Mouse (Mus musculus): ENCODE measurements around the gene Cnga4. TPM values are rescaled to one million over a fixed set of nuclear protein-coding genes. Genes with fewer than 3 reads are reported as not detected.

Cnga4 gene
- total and polyA plus RNA-seq, 3 experiments = not detected

GRCm38 (mm10) chr7:105373509-105373908 is 30.9 kb upstream of the Cnga4 start:
- H3K27ac ChIP-seq (ENCODE audit: control insufficient read depth, low read depth, low read length) = no peak overlapping the region
- no peak overlapping the region for H3K4me3 ChIP-seq (ENCODE audit: control insufficient read depth in 1 of 2, insufficient read depth in 1 of 2, low read depth in 2 of 2, low read length in 2 of 2)
- peaks cover 0 to 13% of the 10 kb centered on the region in 2 experiments; a peak in 2 of 4 replicates for H3K36me3 ChIP-seq (ENCODE audit: control insufficient read depth in 1 of 2, insufficient read depth in 2 of 2, low read length in 2 of 2)
- no peak overlapping the region for H3K9ac ChIP-seq (ENCODE audit: control insufficient read depth, low read depth, low read length, poor library complexity, severe bottlenecking)
- peaks cover 6 to 7% of the 10 kb centered on the region in 2 experiments for H3K4me1 ChIP-seq (ENCODE audit: control insufficient read depth in 1 of 2, insufficient read depth in 2 of 2, low read length in 2 of 2)
- no peaks in the 10 kb centered on the region for H3K9me3 ChIP-seq (replicated peaks; ENCODE audit: insufficient read depth, low read length)
- peak; percentile 66 for DNase-seq (ENCODE audit: low read depth, low spot score)
- no peaks in the 10 kb centered on the region for H3K27me3 ChIP-seq (ENCODE audit: control insufficient read depth in 1 of 2, insufficient read depth in 2 of 2, low read length in 2 of 2)
- no peaks in the 10 kb centered on the region for H3K79me2 ChIP-seq (ENCODE audit: control insufficient read depth, insufficient read depth, low read length, poor library complexity)
- TF ChIP-seq EP300 (IDR thresholded peaks at IDR 0.05; ENCODE audit: low read depth in 1 of 2, low read length in 2 of 2) = peak; percentile 58; a peak in 3 of 4 replicates
- TF ChIP-seq USF2 (IDR thresholded peaks at IDR 0.05; ENCODE audit: borderline replicate concordance in 1 of 2, insufficient read depth in 1 of 2, low read depth in 1 of 2, low read length in 2 of 2) = no peak
- TF ChIP-seq ZNF384 (IDR thresholded peaks at IDR 0.05; ENCODE audit: low read depth, low read length) = no peak
- TF ChIP-seq POLR2AphosphoS2 (IDR thresholded peaks at IDR 0.05; ENCODE audit: low read length) = no peak
- no peak for TF ChIP-seq BHLHE40 (IDR thresholded peaks at IDR 0.05; ENCODE audit: borderline replicate concordance, low read depth, low read length)
- no peak for TF ChIP-seq MAFK (IDR thresholded peaks at IDR 0.05; ENCODE audit: borderline replicate concordance, low read depth, low read length)
- no peak for TF ChIP-seq CHD2 (IDR thresholded peaks at IDR 0.05; ENCODE audit: low read length)
- 0 out of 2 replicates have a peak, but pooled peaks have one; percentile 11 for TF ChIP-seq ELF1 (IDR thresholded peaks at IDR 0.05; ENCODE audit: low read depth, low read length)
- TF ChIP-seq RCOR1 (IDR thresholded peaks at IDR 0.05; ENCODE audit: low read depth, low read length) = peak; percentile 38
- no peak for TF ChIP-seq POLR2AphosphoS5 (IDR thresholded peaks at IDR 0.05; ENCODE audit: borderline replicate concordance, low read depth, low read length)
- no peak for TF ChIP-seq CHD1 (IDR thresholded peaks at IDR 0.05; ENCODE audit: low read depth, low read length)
- no peak for TF ChIP-seq USF1 (IDR thresholded peaks at IDR 0.05; ENCODE audit: low read depth, low read length)
- no peak for TF ChIP-seq MYC (IDR thresholded peaks at IDR 0.05; ENCODE audit: low read depth, low read length)
- no peak for TF ChIP-seq NRF1 (IDR thresholded peaks at IDR 0.05; ENCODE audit: insufficient read depth, low read depth, low read length, poor library complexity, severe bottlenecking)
- TF ChIP-seq ZC3H11A (IDR thresholded peaks at IDR 0.05; ENCODE audit: low read depth, low read length) = no peak
- TF ChIP-seq TCF12 (IDR thresholded peaks at IDR 0.05; ENCODE audit: low read depth, low read length) = peak; percentile 62
- TF ChIP-seq TAL1 (IDR thresholded peaks at IDR 0.05; ENCODE audit: low read length) = peak; percentile 24; the same call in 1 of the 2 replicates
- TF ChIP-seq ETS1 (IDR thresholded peaks at IDR 0.05; ENCODE audit: low read depth, low read length) = peak; percentile 43; the same call in 1 of the 2 replicates
- no peak for TF ChIP-seq MEF2A (IDR thresholded peaks at IDR 0.05; ENCODE audit: extremely low read depth, insufficient replicate concordance, low read depth, low read length, poor library complexity, severe bottlenecking)
- peak; percentile 63 for TF ChIP-seq GATA1 (IDR thresholded peaks at IDR 0.05; ENCODE audit: low read depth, low read length)
- TF ChIP-seq ZMIZ1 (IDR thresholded peaks at IDR 0.05; ENCODE audit: low read depth, low read length) = no peak
- TF ChIP-seq JUND (IDR thresholded peaks at IDR 0.05; ENCODE audit: low read depth, low read length) = no peak

Measured in MEL (cell line).